13 mouse cellular contexts compared by ENCODE assay signal in genomic region chr1:83000306-83000705, GRCm38 (mm10). TPM values are rescaled to one million over a fixed set of nuclear protein-coding genes. Genes with fewer than 3 reads are reported as not detected.
"Had no signal": no experiment of that assay in that cellular context is flagged by ENCODE, and none has a peak within 500 bp of the region (broad histone marks: within the 10 kb centered on the region; RNA-seq: fewer than 3 reads in every experiment).

Gene Gm47959 (plus strand): TSS chr1:83000548.

RNA-seq across cellular contexts. Expression of gene Gm47959, which starts in this region (rescaled TPM):
- total RNA-seq: neutrophil, adult 5-6 weeks had no signal
- polyA plus RNA-seq: neural tube, embryonic 13.5 days; neural tube, embryonic 14.5 days; neural tube, embryonic 15.5 days; small intestine, adult 2 months; spleen, adult 2 months; stomach, embryonic 14.5 days; stomach, embryonic 15.5 days; stomach, embryonic 16.5 days; stomach, postnatal 0 days; thymus, adult 2 months; thymus, postnatal 0 days; urinary bladder, adult 2 months had no signal
